Mouse (Mus musculus): ENCODE measurements around the gene Gpr55.

The Gpr55 gene

DNA sequence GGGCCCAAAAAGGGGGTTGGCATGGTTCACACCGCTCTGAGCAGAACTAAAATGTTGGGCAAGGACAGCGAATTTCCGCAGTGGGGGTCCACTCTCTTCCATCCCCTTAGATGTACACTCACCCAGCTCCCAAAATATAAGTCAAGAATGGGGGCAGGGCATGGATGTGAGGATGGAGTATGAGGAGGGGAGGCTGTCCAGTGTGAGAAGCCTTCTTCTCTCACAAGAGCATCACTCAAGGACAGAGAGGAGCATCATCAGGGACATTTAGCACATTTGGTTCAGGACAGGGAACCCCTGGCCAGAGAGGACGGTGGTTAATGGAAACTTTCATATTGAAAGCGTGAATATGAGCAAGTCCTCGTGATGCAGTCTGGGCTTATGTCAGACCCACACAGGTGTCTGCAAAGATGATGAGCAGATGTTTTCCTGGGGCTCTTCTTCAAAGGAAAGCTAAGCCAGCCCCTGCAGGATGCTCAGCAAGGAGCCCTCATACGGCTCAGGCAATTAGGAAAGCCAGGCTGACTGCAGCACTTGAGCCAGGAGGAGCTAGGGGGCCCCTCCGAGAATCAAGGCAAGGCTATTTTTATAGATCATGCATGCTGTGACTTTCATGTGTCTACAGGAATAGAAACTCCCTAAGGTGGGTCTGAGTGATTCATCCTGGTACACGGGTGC, 2.7 kb downstream of the Gpr55 start:
- DNase-seq (ENCODE audit: low read depth), result no peak

DNA sequence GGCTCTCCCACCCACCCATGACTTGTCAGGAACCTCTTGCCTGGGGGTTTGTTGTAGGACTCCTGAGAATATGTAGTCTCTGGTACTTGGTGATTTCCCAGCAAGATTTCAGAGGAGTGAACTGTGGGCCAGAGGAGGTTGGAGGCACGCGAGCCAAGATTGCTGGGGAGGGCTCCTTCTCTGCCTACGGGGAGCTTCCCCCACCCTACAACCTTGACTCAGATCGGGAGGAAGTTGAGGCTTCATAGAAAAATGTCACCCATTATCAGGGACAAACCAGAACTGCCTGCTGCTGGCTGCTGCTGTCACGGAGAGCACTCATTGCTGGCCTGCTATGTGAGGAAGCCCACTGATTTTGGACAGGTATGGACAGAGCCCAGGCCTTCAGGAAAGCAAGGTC, 3.5 kb downstream of the Gpr55 start:
- DNase-seq (ENCODE audit: low read depth), result no peak

DNA sequence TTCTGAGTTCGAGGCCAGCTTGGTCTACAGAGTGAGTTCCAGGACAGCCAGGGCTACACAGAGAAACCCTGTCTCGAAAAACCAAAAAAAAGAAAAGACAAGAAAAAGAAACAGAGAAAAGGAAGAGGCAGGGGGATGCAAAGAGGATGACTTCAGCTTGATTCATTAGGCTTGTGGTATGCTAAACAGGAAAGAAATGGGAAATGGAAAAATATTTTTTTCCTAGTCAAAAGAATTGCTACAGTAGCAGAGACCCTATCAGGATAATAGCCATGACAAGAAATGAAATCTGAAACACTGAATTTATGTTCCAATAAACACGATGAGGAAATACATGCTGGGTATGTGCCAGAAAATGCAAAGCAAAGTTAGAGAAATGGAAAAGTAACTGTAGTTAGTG, 5.7 kb downstream of the Gpr55 start:
- no peak for DNase-seq (ENCODE audit: low read depth)

DNA sequence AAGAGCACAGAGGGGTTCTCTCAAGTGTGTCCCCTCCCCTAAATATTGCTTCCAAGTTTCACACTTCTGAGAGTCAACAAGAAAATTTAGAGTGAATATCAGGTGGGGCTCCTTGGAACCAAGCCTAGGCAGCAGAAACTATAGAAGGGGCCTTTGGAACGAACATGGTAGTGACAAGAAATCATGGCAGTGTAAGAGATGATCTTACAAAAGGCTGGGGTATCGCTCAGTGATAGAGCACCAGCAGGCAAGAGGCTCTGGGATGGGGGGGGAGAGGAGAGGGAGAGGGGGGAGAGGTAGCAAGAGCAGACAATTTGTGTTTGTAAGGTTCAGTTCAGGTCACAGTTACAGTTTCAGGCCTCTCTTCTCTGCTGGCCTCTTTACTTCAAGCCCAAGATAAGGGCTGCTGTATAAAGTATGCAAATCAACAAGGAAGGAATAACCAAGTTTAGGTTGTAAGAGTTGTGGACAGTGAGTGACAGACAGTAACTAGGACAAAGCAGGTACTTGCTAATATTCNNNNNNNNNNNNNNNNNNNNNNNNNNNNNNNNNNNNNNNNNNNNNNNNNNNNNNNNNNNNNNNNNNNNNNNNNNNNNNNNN, 11.6 kb downstream of the Gpr55 start:
- no peak for DNase-seq (ENCODE audit: low read depth)

DNA sequence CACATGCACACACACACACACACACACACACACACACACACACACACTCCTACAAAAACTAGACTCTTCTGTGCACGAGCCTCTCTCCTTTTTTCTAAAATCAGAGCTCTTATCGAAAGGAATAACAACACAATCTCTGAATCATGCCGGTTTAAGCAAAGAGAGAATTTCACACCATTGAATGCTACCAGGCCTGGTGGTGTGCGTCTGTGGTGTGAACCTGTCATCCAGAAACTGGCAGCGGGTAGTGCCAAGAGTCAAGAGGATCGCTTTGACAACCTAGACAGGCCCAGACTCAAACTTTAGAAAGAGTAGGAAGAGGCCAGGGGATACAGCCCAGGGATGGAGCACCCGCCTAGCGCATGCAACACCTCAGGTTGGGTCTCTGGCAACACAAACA, 18.5 kb downstream of the Gpr55 start:
- no peak for DNase-seq (ENCODE audit: low read depth)

DNA sequence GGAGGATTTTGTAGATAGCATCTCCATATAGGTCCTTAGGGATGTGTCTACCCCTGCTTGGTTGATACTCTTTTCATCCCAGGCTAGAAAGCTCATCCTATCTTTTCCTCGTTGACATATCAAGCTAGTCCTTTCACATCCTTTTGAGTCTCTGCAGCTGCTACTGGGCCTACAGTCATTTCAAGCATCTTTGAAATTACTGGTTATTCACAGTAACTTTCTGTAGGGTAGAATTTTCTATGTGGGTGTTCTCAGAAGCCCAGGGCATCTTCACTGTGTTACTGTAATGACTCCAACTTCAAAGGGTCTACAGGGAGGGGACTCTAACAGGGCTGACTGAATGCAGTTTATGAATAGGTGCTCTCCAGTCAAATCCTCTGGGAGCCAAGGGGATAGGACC, 23.5 kb downstream of the Gpr55 start:
- no peak for DNase-seq (ENCODE audit: low read depth)

DNA sequence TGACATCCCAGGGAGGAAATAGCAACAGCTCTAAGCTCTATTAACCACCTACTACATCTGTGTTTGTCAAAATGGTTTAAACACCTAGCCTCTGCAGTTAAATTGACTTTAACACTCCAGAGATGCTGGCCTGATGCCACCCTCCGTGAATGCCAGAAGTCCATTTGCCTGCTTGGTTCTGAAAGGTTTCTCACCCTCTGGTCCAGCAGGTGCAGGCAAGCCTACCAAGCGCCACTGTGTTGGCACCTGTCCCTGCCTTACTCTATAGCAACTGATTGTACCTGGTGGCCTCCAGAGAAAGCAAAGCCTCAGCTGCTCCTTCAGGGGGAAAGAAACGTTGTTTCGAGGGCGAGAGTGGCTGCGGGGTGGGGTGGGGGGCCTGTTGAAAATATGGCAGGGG, 24.5 kb downstream of the Gpr55 start:
- DNase-seq (ENCODE audit: low read depth), result no peak

DNA sequence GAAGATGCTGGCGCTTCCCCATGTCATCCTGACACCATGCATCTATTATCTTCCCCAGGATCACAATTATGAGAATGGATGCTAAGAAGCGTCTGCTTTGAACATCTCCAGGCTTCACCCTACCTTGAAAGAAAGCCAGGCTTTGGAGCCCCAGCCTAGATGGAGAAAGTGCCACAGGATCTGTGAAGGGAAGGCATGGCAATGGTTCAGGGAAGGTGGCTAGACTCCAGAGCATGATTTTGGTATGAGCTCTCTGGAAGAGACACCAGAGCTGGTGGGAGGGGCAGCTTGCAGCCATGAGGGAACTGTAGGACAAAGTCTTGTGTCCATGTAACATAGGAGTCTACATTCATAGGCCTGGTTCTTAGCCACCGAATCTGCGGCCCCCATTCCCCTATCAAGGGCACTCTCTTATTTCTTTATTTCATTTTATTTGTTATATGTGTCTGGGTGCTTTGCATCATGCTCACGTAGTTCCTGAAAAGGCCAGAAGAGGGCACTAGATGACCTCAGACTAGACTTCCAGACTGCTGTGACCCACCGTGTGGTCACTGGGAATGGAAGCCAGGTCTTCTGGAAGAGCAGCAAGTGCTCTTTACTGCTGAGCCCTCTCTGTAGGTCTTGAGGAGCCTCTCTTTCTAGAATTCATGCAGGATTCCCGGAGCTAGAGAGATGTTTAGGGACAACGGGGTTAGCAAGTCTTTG, 25.5 kb downstream of the Gpr55 start:
- peak; percentile 33 for DNase-seq (ENCODE audit: low read depth)

DNA sequence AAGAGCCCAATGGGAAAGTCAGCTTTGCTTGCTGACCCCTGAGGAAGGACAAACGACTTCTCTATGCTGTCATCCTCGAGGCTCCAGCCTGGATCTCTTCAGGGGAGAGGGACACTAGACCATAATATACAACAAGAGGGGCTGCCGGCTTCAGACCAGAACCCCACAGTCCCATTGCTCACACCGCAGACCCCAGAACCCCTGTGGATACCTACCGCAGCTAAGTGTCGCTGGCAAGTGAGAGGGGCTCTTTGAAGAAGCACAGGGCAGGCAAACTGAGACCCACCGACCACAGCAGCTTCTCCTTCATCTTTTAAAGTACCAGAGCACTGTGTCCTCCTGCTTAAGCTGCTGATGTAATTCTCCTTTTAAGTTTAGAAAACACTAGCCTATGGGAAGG, 26.2 kb downstream of the Gpr55 start:
- DNase-seq (ENCODE audit: low read depth), result no peak

DNA sequence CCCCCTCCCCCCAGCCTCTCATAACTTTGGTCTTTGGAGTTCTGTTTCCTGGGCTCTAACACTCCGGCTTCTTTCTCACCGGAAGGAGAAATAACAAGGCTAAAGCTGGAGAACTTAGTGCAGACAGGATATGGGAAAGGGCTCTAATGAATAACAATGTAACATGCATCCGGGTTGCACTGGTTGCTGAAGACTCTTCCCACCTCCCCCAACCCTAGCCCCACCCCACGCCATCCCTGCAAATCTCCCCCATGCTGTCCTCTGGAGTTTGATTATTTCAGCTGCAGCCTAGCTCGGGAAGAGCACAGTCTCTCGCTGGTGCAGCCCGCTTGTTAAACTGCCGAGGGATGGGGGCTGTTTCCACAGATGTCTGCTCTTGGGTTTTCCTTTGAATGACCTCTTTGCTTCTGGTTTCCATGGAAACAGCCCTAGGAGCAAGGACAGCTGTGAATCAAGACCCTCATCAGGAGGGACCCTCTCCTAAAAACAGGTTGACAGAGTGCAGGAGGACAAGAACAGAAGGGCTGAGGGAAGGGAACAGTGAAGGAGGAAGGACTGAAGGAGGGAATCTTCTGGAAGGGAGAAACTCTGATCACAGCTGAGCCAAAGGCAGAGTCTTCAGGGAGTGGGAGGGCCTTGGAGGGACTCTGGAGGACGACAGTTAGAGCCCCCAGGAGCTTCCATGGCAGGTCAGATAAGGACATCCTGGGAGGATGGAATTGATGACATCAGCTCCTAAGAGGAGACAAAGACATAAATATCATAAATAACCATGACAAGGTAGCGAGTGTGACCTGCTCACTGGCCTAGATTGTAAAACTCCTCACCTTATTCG, 27.0 kb downstream of the Gpr55 start:
- no peak for DNase-seq (ENCODE audit: low read depth)

DNA sequence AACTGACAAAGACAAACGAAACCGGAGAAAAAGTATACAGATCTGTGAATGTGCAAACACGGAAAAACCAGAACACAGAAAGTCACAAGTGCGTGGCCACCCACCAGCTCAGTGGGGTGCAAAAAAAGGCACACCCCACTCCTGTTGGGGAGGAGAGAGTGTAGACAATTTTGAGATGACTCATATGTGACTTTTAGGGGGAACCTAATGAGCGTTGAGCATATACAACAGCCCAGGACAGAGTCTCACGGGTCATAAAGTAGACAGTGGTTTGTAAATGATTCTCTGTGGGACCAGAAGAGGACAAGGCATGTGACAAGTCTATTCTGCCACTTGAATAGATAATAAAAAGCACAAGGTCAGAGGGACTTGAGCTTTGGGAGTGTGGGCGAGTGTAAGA, 27.6 kb downstream of the Gpr55 start:
- DNase-seq (ENCODE audit: low read depth), result no peak

DNA sequence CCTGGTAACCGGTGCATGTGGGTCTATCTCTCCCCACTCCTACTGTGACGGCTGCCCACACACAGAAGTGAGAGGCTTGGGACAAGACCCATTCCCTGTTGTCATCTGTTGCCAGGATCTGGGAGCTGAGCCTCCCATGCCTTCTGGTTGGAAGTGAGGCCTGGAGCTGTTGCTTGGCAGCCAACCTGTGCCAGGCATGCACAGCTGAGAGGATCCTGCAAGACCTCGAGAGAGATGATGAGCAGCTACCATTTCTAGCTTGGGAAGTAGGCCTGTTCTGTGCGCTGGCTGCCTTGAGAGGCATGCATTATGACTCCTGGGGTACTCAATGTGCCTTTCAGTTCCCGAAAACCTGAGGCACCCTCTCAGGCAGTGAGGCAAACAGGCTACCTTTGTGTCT, 29.6 kb downstream of the Gpr55 start:
- no peak for DNase-seq (ENCODE audit: low read depth)

DNA sequence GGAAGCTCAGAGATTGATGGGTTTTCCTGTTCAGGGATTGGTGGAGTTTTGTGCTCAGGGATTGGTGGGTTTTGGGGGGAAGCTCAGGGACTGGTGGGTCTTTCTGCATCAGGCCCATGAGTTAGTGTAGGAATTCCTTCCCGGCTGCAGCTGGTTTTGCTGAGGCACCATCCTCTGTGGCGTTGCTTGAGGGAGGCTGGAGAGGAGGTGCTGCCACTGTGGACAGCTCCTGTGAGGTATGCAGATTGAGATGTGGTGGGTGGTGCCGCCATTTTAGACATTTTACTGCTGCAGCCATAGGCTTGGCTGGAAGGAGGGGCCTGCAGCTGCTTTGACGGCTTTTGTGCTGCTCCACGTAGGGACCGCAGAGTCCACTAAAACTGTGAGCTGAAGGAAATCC, 31.4 kb downstream of the Gpr55 start:
- DNase-seq (ENCODE audit: low read depth), result no peak

DNA sequence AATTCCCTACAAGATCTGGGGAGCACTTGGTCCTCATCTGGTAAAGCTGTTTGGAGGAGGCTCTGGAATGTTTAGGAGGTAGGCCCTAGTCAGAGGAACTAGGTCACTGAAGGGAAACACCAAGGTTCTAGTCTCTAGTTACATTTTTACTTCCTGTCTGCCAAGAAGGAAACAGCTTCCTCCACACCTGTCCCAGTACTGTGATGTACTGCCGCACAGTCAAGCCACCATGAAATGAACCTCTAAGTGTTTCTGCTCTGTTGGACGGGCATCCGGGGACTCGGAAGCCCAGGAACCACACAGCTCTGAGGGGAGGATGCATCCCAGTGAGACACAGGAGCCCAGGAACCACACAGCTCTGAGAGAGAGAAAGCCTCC, 32.1 kb downstream of the Gpr55 start:
- DNase-seq (ENCODE audit: low read depth), result no peak

DNA sequence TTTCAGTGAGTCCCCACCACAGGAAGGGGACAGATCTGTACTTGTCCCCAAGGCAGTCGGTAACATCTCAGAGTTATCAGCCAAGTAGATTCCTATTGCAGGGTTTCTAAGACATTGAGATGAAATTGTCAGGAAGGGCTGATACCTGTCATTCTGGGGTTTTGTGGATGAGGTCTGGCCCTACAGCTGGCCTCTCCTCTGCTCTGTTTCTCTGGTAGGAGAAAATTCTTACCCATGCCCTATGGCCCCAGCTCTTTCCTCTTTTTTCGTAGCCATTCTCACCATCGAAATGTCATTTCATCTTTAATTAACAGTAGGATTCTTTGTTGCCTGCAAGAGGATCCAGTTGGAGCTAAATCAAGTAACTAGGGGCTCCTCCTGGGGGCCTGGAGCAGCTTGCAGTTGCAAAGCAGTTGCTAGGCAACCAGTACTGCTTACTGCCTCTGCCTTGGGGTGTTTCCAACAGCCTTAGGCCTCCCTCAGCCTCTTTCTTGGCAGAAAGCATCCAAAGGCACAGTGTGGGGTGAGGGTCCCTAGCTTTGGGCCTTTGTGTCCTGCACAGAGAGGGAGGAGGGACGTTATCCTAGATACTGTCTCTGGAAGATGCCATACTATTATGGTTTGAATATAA, 32.6 kb downstream of the Gpr55 start, which contains the start of gene 4933407L21Rik:
Gene 4933407L21Rik, plus strand, starts transcription at position 427 of the 631 bp plus-strand sequence.
- DNase-seq (ENCODE audit: low read depth), result no peak

DNA sequence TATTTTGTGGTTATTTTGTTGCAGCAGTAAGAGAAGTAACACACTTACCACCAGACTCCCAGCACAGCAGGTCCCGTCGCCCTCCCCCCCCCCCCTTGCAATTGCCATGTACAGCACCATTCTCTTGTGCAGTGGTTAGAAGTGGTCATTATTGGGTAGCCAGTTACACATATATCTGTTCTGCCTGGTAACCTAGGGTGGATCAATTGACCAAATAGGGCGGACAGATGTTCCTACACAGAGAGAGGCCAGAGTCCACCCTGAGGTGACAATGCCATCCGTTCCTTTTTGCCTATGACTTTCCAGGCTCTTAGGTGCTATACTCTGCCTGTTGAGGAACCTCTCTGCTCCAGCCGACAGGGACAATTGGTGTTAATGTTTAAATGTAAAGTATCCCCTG, 35.6 kb downstream of the Gpr55 start:
- no peak for DNase-seq (ENCODE audit: low read depth)

DNA sequence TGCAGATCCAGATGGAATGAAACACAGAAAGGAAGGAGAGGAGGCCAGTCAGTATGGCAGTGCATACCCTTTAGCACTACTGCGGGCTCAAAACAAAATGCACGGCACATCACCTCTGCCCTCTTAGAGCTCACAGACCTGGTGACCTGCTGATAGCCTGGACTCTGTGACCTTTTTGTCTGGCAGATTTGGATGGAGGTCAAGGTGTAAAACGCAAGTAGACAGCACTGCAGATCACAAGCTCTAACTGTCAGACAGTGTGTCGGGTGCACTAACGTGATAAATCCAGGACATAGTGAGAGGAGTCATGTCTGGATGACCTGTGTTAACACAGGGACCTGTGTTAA, 38.0 kb downstream of the Gpr55 start:
- DNase-seq (ENCODE audit: low read depth), result no peak

DNA sequence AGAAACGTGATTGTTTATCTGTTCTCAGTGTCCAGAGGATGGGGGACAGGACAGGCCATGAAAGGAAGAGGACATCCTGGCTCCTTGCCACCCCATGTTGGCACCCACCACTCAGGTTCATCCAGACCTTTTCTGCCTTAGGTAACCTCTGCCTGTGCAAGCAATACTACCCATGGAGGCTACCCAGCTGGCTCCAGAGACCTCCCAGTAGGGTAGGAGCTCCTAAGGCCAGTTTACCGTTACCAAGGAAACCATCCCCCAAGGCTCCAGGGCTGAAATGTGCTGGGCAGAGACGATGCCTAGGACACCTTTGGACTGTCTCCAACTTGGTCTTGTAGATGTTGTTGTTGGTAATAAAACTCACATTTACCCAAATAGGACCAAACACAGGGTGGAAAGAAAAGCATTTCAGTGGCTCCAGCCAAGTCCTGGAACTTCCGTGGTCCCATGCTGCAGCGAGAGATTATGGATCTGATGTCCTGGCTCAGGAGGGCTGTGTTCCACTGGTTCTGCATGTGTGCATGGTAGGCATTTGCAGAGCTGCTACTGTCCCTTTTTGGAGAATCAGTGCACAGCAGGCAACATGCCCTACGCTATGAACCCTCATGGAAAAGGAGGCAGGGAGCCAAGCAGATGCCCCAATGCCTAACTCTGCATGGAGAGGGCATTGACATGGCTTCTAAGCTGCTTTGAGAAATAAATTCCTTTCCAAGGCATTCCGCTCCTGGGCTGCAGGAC, 38.5 kb downstream of the Gpr55 start:
- no peak for DNase-seq (ENCODE audit: low read depth)

DNA sequence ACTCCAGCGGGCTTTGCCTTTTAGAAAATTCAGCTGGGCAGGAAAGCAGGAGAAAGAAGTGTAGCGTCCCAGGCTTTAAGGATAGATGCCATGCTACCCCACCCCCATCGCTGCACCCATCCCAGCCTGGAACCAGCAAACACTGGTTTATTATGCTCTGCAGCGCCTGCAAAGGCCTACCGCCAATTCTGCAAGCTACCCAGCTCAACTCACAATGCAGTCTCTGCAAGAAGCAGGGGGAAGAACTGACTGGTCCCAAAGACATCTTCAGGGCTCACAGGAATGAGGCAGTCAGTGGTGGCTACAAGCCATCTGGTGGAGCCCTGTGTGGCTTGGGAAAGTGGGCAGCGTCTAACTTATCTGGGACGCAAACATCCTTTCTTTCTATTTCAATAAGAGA, 39.1 kb downstream of the Gpr55 start:
- DNase-seq (ENCODE audit: low read depth), result no peak

DNA sequence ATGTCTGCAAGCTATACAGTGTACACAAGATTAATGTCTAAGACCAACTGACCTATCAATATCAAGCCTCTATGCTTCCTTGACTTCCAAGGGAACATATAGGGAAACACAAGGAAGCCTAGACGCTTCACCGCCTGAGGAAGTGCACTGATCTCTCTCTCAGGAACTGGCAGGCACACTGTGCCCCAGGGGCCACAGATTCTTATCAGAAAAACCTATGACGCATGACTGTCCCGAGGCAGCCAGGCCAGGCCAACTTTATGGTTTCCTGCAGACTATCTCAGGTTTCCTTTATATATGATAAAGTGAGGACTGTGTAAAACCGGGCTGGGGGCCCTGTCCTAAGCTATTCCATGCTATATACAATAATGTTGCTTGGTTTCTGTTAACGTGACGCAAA, 41.2 kb downstream of the Gpr55 start:
- no peak for DNase-seq (ENCODE audit: low read depth)

DNA sequence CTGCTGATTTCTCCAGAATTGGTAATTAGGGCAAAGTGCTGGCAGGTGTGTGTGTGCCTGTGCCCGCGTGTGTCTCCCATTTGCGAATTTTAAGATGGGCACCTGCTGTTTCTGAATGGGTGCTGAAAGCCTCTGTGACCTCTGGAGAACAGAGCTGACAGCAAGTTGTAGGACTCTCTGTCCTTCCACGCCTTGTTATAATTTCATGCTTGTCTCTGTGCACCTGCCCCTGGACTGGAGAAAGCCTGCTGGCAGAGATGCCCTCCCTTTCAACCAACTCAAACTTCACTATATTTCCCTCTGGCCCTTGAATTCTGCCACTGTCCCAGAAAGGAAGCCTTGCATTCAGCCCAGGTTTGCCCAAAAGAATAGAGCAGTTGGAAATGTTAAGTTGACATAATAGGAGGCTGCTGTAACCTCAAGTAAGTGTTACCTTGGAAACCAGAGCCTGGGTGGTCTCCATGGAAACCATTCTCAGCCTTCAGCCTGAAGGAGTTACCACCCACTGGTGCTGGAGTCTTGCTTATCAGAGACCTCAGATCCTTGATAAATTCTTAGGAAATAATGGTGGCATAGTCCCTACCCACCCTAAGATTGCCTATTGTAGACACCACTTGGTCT, 43.9 kb downstream of the Gpr55 start:
- no peak for DNase-seq (ENCODE audit: low read depth)
